Mouse (Mus musculus) limb, embryonic 11.5 days (tissue): Measurements from ENCODE around the gene Actr1a. TPM values are rescaled to one million over a fixed set of nuclear protein-coding genes. Genes with fewer than 3 reads are reported as not detected.

Experiments
- ATAC-seq: fragments of 200-750 bp; cut with Nextera tagmentation; 2 replicates; pipeline ENCODE4 v1.8.0; 2017; ENCODE audit warnings: low read depth; ENCODE audit not compliant: insufficient number of reproducible peaks, low FRiP score, low TSS enrichment
- DNase-seq: peaks from one replicate; pipeline ENCODE4 v3.0.0-alpha.2; 2015; ENCODE audit warnings: low spot score
- H3K27ac ChIP-seq: fragments of 300-500 bp; sonication (generic); replicated peaks from 2 replicates; pipeline ENCODE4 v1.5.1; 2014; ENCODE audit warnings: low read depth, mild to moderate bottlenecking, low read length
- H3K27me3 ChIP-seq: fragments of 300-500 bp; sonication (generic); 2 replicates; pipeline ENCODE4 v1.6.1; 2014; ENCODE audit warnings: mild to moderate bottlenecking, low read length, mixed read lengths; ENCODE audit not compliant: control insufficient read depth, insufficient read depth
- H3K36me3 ChIP-seq: fragments of 300-500 bp; sonication (generic); 2 replicates; pipeline ENCODE4 v1.6.1; 2014; ENCODE audit warnings: mild to moderate bottlenecking, low read length, moderate library complexity, mixed read lengths; ENCODE audit not compliant: control insufficient read depth, insufficient read depth
- H3K4me1 ChIP-seq: fragments of 300-500 bp; sonication (generic); 2 replicates; pipeline ENCODE4 v1.6.1; 2014; ENCODE audit warnings: low read length, mixed read lengths; ENCODE audit not compliant: control insufficient read depth, insufficient read depth
- H3K4me2 ChIP-seq: fragments of 300-500 bp; sonication (generic); 2 replicates; pipeline ENCODE4 v1.6.1; 2014; ENCODE audit warnings: low read depth, mild to moderate bottlenecking, moderate library complexity; ENCODE audit not compliant: severe bottlenecking
- H3K4me3 ChIP-seq: fragments of 300-500 bp; sonication (generic); 2 replicates; pipeline ENCODE4 v1.5.1; 2014; ENCODE audit warnings: low read depth, low read length
- H3K9ac ChIP-seq: fragments of 300-500 bp; sonication (generic); 2 replicates; pipeline ENCODE4 v1.6.1; 2014; ENCODE audit warnings: mild to moderate bottlenecking, low read length
- H3K9me3 ChIP-seq: fragments of 300-500 bp; sonication (generic); 2 replicates; pipeline ENCODE4 v1.6.1; 2016; ENCODE audit warnings: low read length; ENCODE audit not compliant: control insufficient read depth
- WGBS: fragments of 180-500 bp; shearing (Covaris S2); extraction: QIAGEN DNeasy Blood & Tissue Kit; methylation state at CpG from one replicate; pipeline ENCODE4 v1.1.7; 2014; 5-methylcytosine and 5-hydroxymethylcytosine counted together
- polyA plus RNA-seq: library from polyadenylated mRNA; unstranded; fragments of >200 nt; fragmentation: Nextera tagmentation; extraction: Ambion mirVana; gene quantifications from 2 replicates; pipeline ENCODE4 v1.2.1, GENCODE M21; 2014

The Actr1a gene
- polyA plus RNA-seq, 1 experiment from 2014 or later, result 158 TPM

GRCm38 (mm10) chr19:46344710-46345419, 50.7 kb downstream of the Actr1a start:
- ATAC-seq (no peak), DNase-seq (no peak)
- no peaks in the 10 kb centered on the region for H3K9me3 ChIP-seq
- H3K4me1 ChIP-seq, result no peaks in the 10 kb centered on the region
- no peaks in the 10 kb centered on the region for H3K36me3 ChIP-seq
- H3K4me3 ChIP-seq, result no peak overlapping the region
- H3K4me2 ChIP-seq, result no peak overlapping the region
- WGBS, result 13% methylated on average over 7 of the region's 7 CpGs
- no peak overlapping the region for H3K27ac ChIP-seq
- peaks cover 6% of the 10 kb centered on the region; the same call in 1 of the 2 replicates for H3K27me3 ChIP-seq
- no peak overlapping the region for H3K9ac ChIP-seq

GRCm38 (mm10) chr19:46339287-46339971, 56.1 kb downstream of the Actr1a start:
- Histone ChIP-seq H3K9me3 (no peaks in the 10 kb centered on the region), H3K36me3 (no peaks in the 10 kb centered on the region), H3K4me3 (no peak overlapping the region), H3K9ac (peak overlapping the region; percentile 27; the same call in 1 of the 2 replicates), H3K4me2 (no peak overlapping the region; the same call in 1 of the 2 replicates), H3K4me1 (peaks cover 7% of the 10 kb centered on the region; the same call in 1 of the 2 replicates), H3K27ac (no peak overlapping the region), H3K27me3 (no peaks in the 10 kb centered on the region; the same call in 1 of the 2 replicates)
- DNase-seq (no peak), ATAC-seq (no peak)
- 84% methylated on average over 7 of the region's 7 CpGs for WGBS

GRCm38 (mm10) chr19:46338942-46339286, 56.6 kb downstream of the Actr1a start:
- DNase-seq (no peak), ATAC-seq (no peak)
- no peak overlapping the region for H3K27ac ChIP-seq
- H3K4me1 ChIP-seq, result peaks cover 7% of the 10 kb centered on the region; the same call in 1 of the 2 replicates
- 47% methylated on average over 6 of the region's 6 CpGs for WGBS
- H3K9me3 ChIP-seq, result no peaks in the 10 kb centered on the region
- no peaks in the 10 kb centered on the region for H3K36me3 ChIP-seq
- no peak overlapping the region; the same call in 1 of the 2 replicates for H3K4me2 ChIP-seq
- H3K27me3 ChIP-seq, result no peaks in the 10 kb centered on the region; the same call in 1 of the 2 replicates
- no peak overlapping the region for H3K9ac ChIP-seq
- no peak overlapping the region for H3K4me3 ChIP-seq

GRCm38 (mm10) chr19:46338331-46338936, 57.1 kb downstream of the Actr1a start, which contains the start of gene Cuedc2:
Gene Cuedc2, minus strand, starts transcription at chr19:46338702.
- under 1% methylated on average over 31 of the region's 31 CpGs for WGBS
- DNase-seq (peak; percentile 98), ATAC-seq (peak; percentile 82)
- no peaks in the 10 kb centered on the region for H3K9me3 ChIP-seq
- peak within 1 kb of the TSS; percentile 77 for H3K4me3 ChIP-seq
- H3K4me1 ChIP-seq, result peaks cover 7% of the 10 kb centered on the region; the same call in 1 of the 2 replicates
- no peaks in the 10 kb centered on the region for H3K36me3 ChIP-seq
- peak within 1 kb of the TSS; percentile 76 for H3K9ac ChIP-seq
- peak within 1 kb of the TSS; percentile 79 for H3K4me2 ChIP-seq
- no peaks in the 10 kb centered on the region; the same call in 1 of the 2 replicates for H3K27me3 ChIP-seq
- H3K27ac ChIP-seq, result no peak within 1 kb of the TSS

- H3K4me2 ChIP-seq, result peak overlapping the region; percentile 79
- H3K36me3 ChIP-seq, result no peaks in the 10 kb centered on the region
- peak overlapping the region; percentile 77 for H3K4me3 ChIP-seq
- no peaks in the 10 kb centered on the region for H3K27me3 ChIP-seq
- ATAC-seq (peak; percentile 29; the same call in 1 of the 2 replicates), DNase-seq (no peak)
- no peak overlapping the region for H3K27ac ChIP-seq
- H3K9me3 ChIP-seq, result no peaks in the 10 kb centered on the region
- peak overlapping the region; percentile 76 for H3K9ac ChIP-seq
- H3K4me1 ChIP-seq, result peaks cover 7% of the 10 kb centered on the region; the same call in 1 of the 2 replicates
- WGBS, result 46% methylated on average over 15 of the region's 15 CpGs
These were observed 57.7 kb downstream of the Actr1a start for GRCm38 (mm10) chr19:46337719-46338330.

- Histone ChIP-seq H3K9ac (no peak overlapping the region), H3K27ac (no peak overlapping the region), H3K27me3 (peaks cover 8% of the 10 kb centered on the region), H3K4me1 (peaks cover 16% of the 10 kb centered on the region; the same call in 1 of the 2 replicates), H3K36me3 (peaks cover 2% of the 10 kb centered on the region; the same call in 1 of the 2 replicates), H3K9me3 (no peaks in the 10 kb centered on the region), H3K4me2 (no peak overlapping the region), H3K4me3 (no peak overlapping the region)
- whole genome bisulfite sequencing, result 92% methylated on average over 3 of the region's 3 CpGs
- no peak for DNase-seq
- no peak for ATAC-seq
These were observed 61.6 kb downstream of the Actr1a start for GRCm38 (mm10) chr19:46333906-46334305.

- Histone ChIP-seq H3K9me3 (no peaks in the 10 kb centered on the region), H3K27me3 (peaks cover 9% of the 10 kb centered on the region), H3K4me1 (peaks cover 13% of the 10 kb centered on the region; the same call in 1 of the 2 replicates), H3K36me3 (peaks cover 2% of the 10 kb centered on the region; the same call in 1 of the 2 replicates), H3K27ac (no peak overlapping the region), H3K4me3 (no peak overlapping the region), H3K9ac (no peak overlapping the region), H3K4me2 (no peak overlapping the region)
- WGBS, result 76% methylated on average over 7 of the region's 7 CpGs
- DNase-seq, result no peak
- no peak for ATAC-seq
These were observed 62.7 kb downstream of the Actr1a start for GRCm38 (mm10) chr19:46332721-46333339.
